Mouse (Mus musculus) neural tube, embryonic 14.5 days (tissue): ENCODE data around the gene B4galt3. TPM values are rescaled to one million over a fixed set of nuclear protein-coding genes. Genes with fewer than 3 reads are reported as not detected.
"Not testable (repeated sequence)": the region's sequence is repeated elsewhere in the genome, so short reads cannot be mapped to it uniquely, and the experiment has no call there.

Experiments
- ATAC-seq: fragments of 200-750 bp; cut with Nextera tagmentation; 2 replicates; pipeline ENCODE4 v1.8.0; 2017; ENCODE audit warnings: low read depth, mild to moderate bottlenecking, moderate TSS enrichment, moderate library complexity
- H3K27ac ChIP-seq: fragments of 300-500 bp; sonication (generic); 2 replicates; pipeline ENCODE4 v1.5.1; 2014; ENCODE audit warnings: low read depth, mild to moderate bottlenecking, control low read depth, low read length, moderate library complexity, mixed read lengths
- H3K27me3 ChIP-seq: fragments of 300-500 bp; sonication (generic); 2 replicates; pipeline ENCODE4 v1.6.1; 2014; ENCODE audit warnings: low read length; ENCODE audit not compliant: control insufficient read depth, insufficient read depth
- H3K36me3 ChIP-seq: fragments of 300-500 bp; sonication (generic); 2 replicates; pipeline ENCODE4 v1.6.1; 2014; ENCODE audit warnings: low read length, mixed read lengths; ENCODE audit not compliant: control insufficient read depth, insufficient read depth
- H3K4me1 ChIP-seq: fragments of 300-500 bp; sonication (generic); 2 replicates; pipeline ENCODE4 v1.6.1; 2014; ENCODE audit warnings: low read length; ENCODE audit not compliant: control insufficient read depth, insufficient read depth
- H3K4me2 ChIP-seq: fragments of 300-500 bp; sonication (generic); 2 replicates; pipeline ENCODE4 v1.6.1; 2014; ENCODE audit warnings: mild to moderate bottlenecking, low read depth, low read length, control low read depth
- H3K4me3 ChIP-seq: fragments of 300-500 bp; sonication (generic); 2 replicates; pipeline ENCODE4 v1.5.1; 2014; ENCODE audit warnings: low read depth, low read length, control low read depth, mixed read lengths
- H3K9ac ChIP-seq: fragments of 300-500 bp; sonication (generic); replicated peaks from 2 replicates; pipeline ENCODE4 v1.6.1; 2014; ENCODE audit warnings: low read depth, mild to moderate bottlenecking, control low read depth, low read length, mixed read lengths
- H3K9me3 ChIP-seq: fragments of 300-500 bp; sonication (generic); 2 replicates; pipeline ENCODE4 v1.6.1; 2016; ENCODE audit warnings: low read length; ENCODE audit not compliant: control insufficient read depth
- WGBS: fragments of 180-500 bp; shearing (Covaris S2); extraction: QIAGEN DNeasy Blood & Tissue Kit; methylation state at CpG from one replicate; pipeline ENCODE4 v1.1.7; 2014; 5-methylcytosine and 5-hydroxymethylcytosine counted together
- polyA plus RNA-seq: library from polyadenylated mRNA; unstranded; fragments of >200 nt; fragmentation: Nextera tagmentation; extraction: Ambion mirVana; gene quantifications from 2 replicates; pipeline ENCODE4 v1.2.1, GENCODE M21; 2014

Gene B4galt3
- polyA plus RNA-seq, 1 experiment from 2014 or later, result 98.1 TPM

DNA sequence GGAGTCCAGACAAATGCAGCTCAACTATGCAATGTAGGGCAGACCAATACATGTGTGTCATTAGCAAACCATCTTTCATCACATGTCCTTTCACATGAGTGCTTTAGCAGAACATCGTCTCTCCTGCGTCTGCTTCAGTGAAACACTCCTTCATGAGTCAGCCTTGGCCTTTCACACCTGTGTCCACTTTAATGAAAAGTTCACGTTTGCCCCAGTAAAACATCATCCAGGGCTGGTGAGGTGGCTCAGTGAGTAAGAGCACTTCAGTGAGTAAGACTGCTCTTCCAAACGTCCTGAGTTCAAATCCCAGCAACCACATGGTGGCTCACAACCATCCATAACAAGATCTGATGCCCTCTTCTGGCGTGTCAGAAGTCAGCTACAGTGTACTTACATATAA lies 36.0 kb downstream of the B4galt3 start:
- H3K4me2 ChIP-seq, H3K36me3 ChIP-seq, H3K9me3 ChIP-seq, H3K4me1 ChIP-seq, H3K27ac ChIP-seq, ATAC-seq, H3K9ac ChIP-seq, H3K27me3 ChIP-seq, H3K4me3 ChIP-seq: not testable (repeated sequence)
- WGBS, result 70% methylated on average over 5 of the region's 5 CpGs

DNA sequence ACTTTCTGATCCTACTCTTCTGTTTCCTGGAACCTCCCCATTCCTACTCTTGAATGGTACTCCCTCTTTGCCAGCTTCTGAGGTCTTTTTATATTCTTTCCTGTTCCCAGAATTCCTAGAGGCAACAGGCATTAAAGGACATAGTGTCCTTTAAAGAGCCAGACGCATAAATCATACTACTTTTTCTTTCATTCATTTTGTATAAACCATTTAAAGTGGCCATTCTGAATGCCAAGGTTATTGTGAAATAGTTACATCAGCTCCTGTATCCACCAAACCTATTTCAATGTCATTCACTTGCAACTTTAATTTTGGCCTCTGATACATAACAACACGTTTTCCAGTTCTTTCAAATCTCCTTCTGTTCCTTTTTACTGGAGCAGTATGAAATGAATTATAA lies 39.2 kb downstream of the B4galt3 start:
- Histone ChIP-seq H3K36me3 (no peaks in the 10 kb centered on the region), H3K9ac (no peak overlapping the region)
- WGBS, result 71% methylated on average over 2 of the region's 2 CpGs

DNA sequence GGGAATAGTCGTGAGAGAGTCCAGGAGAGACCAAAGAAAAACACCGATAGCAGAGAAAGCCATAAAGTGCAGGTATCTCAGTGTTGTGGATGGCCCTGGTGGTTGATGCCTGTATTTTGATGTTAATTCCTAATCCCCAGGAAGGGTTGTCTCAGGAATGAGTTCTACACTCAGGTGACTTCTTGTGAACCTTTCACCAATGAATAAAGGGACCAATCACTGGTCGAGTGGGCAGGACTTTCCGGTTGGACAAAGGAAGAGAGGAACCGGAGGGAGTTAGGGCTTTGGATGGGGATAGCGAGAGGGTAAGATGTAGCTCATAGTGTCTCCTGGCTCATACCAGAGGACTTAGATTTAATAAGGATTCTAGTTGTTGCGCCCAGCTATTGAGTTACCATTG lies 49.6 kb downstream of the B4galt3 start:
- H3K9ac ChIP-seq, result no peak overlapping the region
- no peak for ATAC-seq
- H3K4me1 ChIP-seq, result no peaks in the 10 kb centered on the region
- H3K4me3 ChIP-seq, result no peak overlapping the region
- no peaks in the 10 kb centered on the region for H3K9me3 ChIP-seq
- no peak overlapping the region for H3K4me2 ChIP-seq
- WGBS, result 9% methylated on average over 7 of the region's 7 CpGs
- H3K27me3 ChIP-seq, result no peaks in the 10 kb centered on the region
- no peak overlapping the region for H3K27ac ChIP-seq
- no peaks in the 10 kb centered on the region for H3K36me3 ChIP-seq

More for the DNA sequence above, 39.2 kb downstream of the B4galt3 start:
- Histone ChIP-seq H3K27me3 (no peaks in the 10 kb centered on the region), H3K27ac (no peak overlapping the region), H3K4me3 (no peak overlapping the region), H3K4me1 (no peaks in the 10 kb centered on the region), H3K4me2 (no peak overlapping the region), H3K9me3 (no peaks in the 10 kb centered on the region)
- ATAC-seq, result no peak

DNA sequence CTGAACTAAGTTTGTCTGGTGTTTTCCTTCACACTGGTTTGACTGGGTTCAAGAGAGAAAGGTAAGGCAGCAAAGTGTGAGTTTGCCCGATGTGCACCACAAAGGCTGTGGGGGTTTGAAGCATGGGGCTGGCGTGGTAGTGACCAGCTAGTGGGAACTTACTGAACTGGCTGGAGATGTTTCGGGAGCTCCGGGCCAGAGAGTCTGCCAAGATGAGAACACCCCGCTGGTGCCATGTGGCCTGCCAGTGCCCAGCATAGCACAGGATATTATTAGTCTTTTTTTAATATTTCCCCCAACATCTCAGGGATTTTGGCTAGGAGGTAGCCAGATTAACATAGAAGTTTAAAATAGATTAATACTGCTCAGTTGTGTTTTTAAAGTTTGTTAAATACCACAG lies 50.0 kb downstream of the B4galt3 start:
- no peak overlapping the region for H3K4me2 ChIP-seq
- no peaks in the 10 kb centered on the region for H3K4me1 ChIP-seq
- 19% methylated on average over 5 of the region's 5 CpGs for WGBS
- no peak for ATAC-seq
- no peak overlapping the region for H3K27ac ChIP-seq
- H3K9ac ChIP-seq, result no peak overlapping the region
- H3K9me3 ChIP-seq, result no peaks in the 10 kb centered on the region
- H3K4me3 ChIP-seq, result no peak overlapping the region
- no peaks in the 10 kb centered on the region for H3K36me3 ChIP-seq
- no peaks in the 10 kb centered on the region for H3K27me3 ChIP-seq

DNA sequence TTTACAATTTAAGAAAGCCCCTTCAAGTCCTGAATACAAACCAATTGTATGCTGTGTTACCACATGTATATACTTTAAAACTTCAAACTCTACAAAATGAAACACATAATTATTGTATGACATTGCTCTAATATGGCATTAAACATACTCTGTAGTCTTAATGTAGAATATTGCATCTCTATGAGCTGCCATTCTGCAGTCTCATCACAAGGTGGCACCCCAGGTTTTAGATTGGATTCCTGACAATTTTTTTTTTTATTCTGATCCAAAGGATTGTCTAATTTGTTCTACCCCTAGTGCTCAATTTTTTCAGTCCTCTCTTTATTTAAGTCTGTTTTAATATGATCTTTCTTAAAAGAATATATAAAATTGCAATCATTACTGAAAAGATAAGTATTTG lies 51.3 kb downstream of the B4galt3 start:
- H3K4me1 ChIP-seq, result no peaks in the 10 kb centered on the region
- H3K4me3 ChIP-seq, result no peak overlapping the region
- no peak overlapping the region for H3K4me2 ChIP-seq
- no peak for ATAC-seq
- no peaks in the 10 kb centered on the region for H3K9me3 ChIP-seq
- no peak overlapping the region for H3K27ac ChIP-seq
- no peak overlapping the region for H3K9ac ChIP-seq
- H3K36me3 ChIP-seq, result no peaks in the 10 kb centered on the region
- H3K27me3 ChIP-seq, result no peaks in the 10 kb centered on the region

DNA sequence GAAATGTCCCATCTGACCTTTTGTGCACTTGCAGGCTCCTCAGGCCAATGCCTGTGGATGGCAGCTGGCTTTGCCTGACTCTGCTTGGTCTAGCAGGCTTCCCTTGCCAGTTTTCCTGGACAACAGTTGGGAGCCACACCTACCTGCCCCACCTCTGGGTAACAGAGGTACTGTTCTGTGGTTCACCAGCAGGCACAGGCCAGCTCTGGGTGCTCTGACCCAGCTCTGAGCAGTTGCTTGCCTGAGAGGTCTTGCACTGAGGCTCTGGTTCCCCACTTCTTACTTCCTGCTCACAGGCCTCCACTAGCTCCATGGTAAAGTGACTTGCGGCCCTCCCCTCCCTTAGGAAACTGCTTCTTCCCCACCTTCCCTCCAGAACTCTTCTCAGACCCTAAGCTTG lies 51.9 kb downstream of the B4galt3 start:
- H3K4me1 ChIP-seq, result peaks cover under 1% of the 10 kb centered on the region; the same call in 1 of the 2 replicates
- 76% methylated on average over 1 of the region's 1 CpGs for WGBS
- H3K9me3 ChIP-seq, result no peaks in the 10 kb centered on the region
- no peak overlapping the region for H3K4me2 ChIP-seq
- no peak for ATAC-seq
- H3K27ac ChIP-seq, result no peak overlapping the region
- no peaks in the 10 kb centered on the region for H3K27me3 ChIP-seq
- H3K36me3 ChIP-seq, result no peaks in the 10 kb centered on the region
- H3K9ac ChIP-seq, result no peak overlapping the region
- H3K4me3 ChIP-seq, result no peak overlapping the region

DNA sequence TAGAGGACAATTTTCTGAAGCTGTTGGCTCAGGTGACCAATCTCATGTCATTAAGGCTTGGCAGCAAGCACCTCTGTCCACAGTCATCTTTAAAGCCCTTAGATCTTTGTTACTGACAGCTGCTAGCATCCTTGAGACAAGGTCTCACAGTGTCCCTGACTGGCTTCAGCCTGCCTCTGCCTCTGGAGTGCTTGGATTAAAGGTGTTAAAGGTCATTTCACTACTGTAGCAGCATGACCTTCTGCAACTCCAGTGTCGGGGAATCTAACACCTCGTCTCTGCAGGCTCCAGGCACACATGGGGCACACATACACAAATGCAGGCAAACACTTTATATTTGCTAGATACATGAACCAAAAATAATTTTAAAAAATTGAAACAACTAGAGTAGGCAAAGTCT lies 55.4 kb downstream of the B4galt3 start:
- Histone ChIP-seq H3K4me1 (peaks cover 18% of the 10 kb centered on the region), H3K4me3 (no peak overlapping the region), H3K9me3 (no peaks in the 10 kb centered on the region), H3K36me3 (no peaks in the 10 kb centered on the region), H3K27ac (no peak overlapping the region), H3K9ac (no peak overlapping the region), H3K4me2 (no peak overlapping the region), H3K27me3 (peaks cover 2% of the 10 kb centered on the region; the same call in 1 of the 2 replicates)
- no peak for ATAC-seq
- WGBS, result 82% methylated on average over 2 of the region's 2 CpGs

Other genes with a start within 250 kb of the B4galt3 start
- gene Fcgr3, start 205.4 kb upstream of the B4galt3 start, polyA plus RNA-seq, result 5.5 and 8.8 TPM in 2 replicates
- 2.4 and 5.0 TPM in 2 replicates for gene Cfap126, start 156.4 kb upstream of the B4galt3 start, polyA plus RNA-seq
- 297 and 334 TPM in 2 replicates for gene Sdhc, start 119.7 kb upstream of the B4galt3 start, polyA plus RNA-seq
- gene Mpz, start 119.6 kb upstream of the B4galt3 start, polyA plus RNA-seq, result 11.8 TPM in 1 of 2 replicates, not detected in the other
- gene Pcp4l1, start 74.1 kb upstream of the B4galt3 start, polyA plus RNA-seq, result 31.8 and 41.6 TPM in 2 replicates
- gene Nr1i3, start 56.4 kb upstream of the B4galt3 start, polyA plus RNA-seq, result 0.20 and 0.32 TPM in 2 replicates
- gene Tomm40l, start 47.8 kb upstream of the B4galt3 start, polyA plus RNA-seq, result 41.5 and 45.5 TPM in 2 replicates
- 7.9 and 8.2 TPM in 2 replicates for gene Apoa2, start 45.3 kb upstream of the B4galt3 start, polyA plus RNA-seq
- gene Fcer1g, start 36.0 kb upstream of the B4galt3 start, polyA plus RNA-seq, result 10.2 and 33.2 TPM in 2 replicates
- 1.3 and 2.6 TPM in 2 replicates for gene Adamts4, start 19.9 kb upstream of the B4galt3 start, polyA plus RNA-seq
- gene Ndufs2, start 18.9 kb upstream of the B4galt3 start, polyA plus RNA-seq, result 234 and 253 TPM in 2 replicates
- gene Ppox, start 10.9 kb downstream of the B4galt3 start, polyA plus RNA-seq, result 49.2 and 51.2 TPM in 2 replicates
- 76.8 and 87.9 TPM in 2 replicates for gene Usp21, start 17.7 kb downstream of the B4galt3 start, polyA plus RNA-seq
- gene Ufc1, start 24.7 kb downstream of the B4galt3 start, polyA plus RNA-seq, result 116 and 124 TPM in 2 replicates
- 48.0 and 49.7 TPM in 2 replicates for gene Dedd, start 58.8 kb downstream of the B4galt3 start, polyA plus RNA-seq
- 40.2 and 43.5 TPM in 2 replicates for gene Nit1, start 75.3 kb downstream of the B4galt3 start, polyA plus RNA-seq
- 58.1 and 67.6 TPM in 2 replicates for gene Pfdn2, start 75.3 kb downstream of the B4galt3 start, polyA plus RNA-seq
- 3.2 and 5.3 TPM in 2 replicates for gene Klhdc9, start 90.5 kb downstream of the B4galt3 start, polyA plus RNA-seq
- 2.2 and 2.8 TPM in 2 replicates for gene Nectin4, start 99.8 kb downstream of the B4galt3 start, polyA plus RNA-seq
- gene Arhgap30, start 118.6 kb downstream of the B4galt3 start, polyA plus RNA-seq, result 0.25 and 0.61 TPM in 2 replicates
- gene Usf1, start 141.0 kb downstream of the B4galt3 start, polyA plus RNA-seq, result 164 and 191 TPM in 2 replicates
- 2.9 and 3.8 TPM in 2 replicates for gene Tstd1, start 148.5 kb downstream of the B4galt3 start, polyA plus RNA-seq
- 8.0 and 13.5 TPM in 2 replicates for gene F11r, start 167.2 kb downstream of the B4galt3 start, polyA plus RNA-seq
- 30.1 and 32.7 TPM in 2 replicates for gene Alyref2, start 233.2 kb downstream of the B4galt3 start, polyA plus RNA-seq